ENCODE assay signal across 9 mouse cellular contexts in genomic region chr13:54716916-54717315, GRCm38 (mm10). TPM values are rescaled to one million over a fixed set of nuclear protein-coding genes. Genes with fewer than 3 reads are reported as not detected.
DNase-seq lines count a peak whose midpoint lies in the region; ATAC-seq lines count a peak whose summit lies in the region.
"Had no signal": no experiment of that assay in that cellular context is flagged by ENCODE, and none has a peak within 500 bp of the region (broad histone marks: within the 10 kb centered on the region; RNA-seq: fewer than 3 reads in every experiment).

No protein-coding gene starts in this region.

- DNase-seq in liver (peak; percentile 42), NIH3T3 (ENCODE audit: low read depth) (peak; percentile 78)
- DNase-seq in cerebellum, postnatal 14 days: peak; percentile 85
- peak; percentile 69 to 72 for DNase-seq in left cerebral cortex, postnatal 25 days (ENCODE audit: low spot score in 2 of 2)
- no peak for DNase-seq in yolk sac, embryonic 10.5 days (ENCODE audit: low spot score)

- no peaks in the 10 kb centered on the region; the same call in 1 of the 2 replicates for H3K27me3 ChIP-seq in liver, embryonic 12.5 days (replicated peaks)
- peaks cover 48% of the 10 kb centered on the region for H3K27me3 ChIP-seq in heart, embryonic 12.5 days (replicated peaks)

- no peak overlapping the region for H3K4me2 ChIP-seq in liver, embryonic 12.5 days
- no peak overlapping the region for H3K4me2 ChIP-seq in heart, embryonic 12.5 days

- WGBS in liver, embryonic 12.5 days (ENCODE audit: insufficient replicate concordance): 2% methylated on average over 5 of the region's 5 CpGs
- WGBS in heart, embryonic 12.5 days: 4% methylated on average over 5 of the region's 5 CpGs

- H3K4me1 ChIP-seq in liver, embryonic 12.5 days: no peaks in the 10 kb centered on the region
- no peaks in the 10 kb centered on the region for H3K4me1 ChIP-seq in heart, embryonic 12.5 days (replicated peaks)

- no peaks in the 10 kb centered on the region for H3K36me3 ChIP-seq in liver, embryonic 12.5 days
- no peaks in the 10 kb centered on the region for H3K36me3 ChIP-seq in heart, embryonic 12.5 days

- H3K9ac ChIP-seq in liver, embryonic 12.5 days: no peak overlapping the region
- H3K9ac ChIP-seq in heart, embryonic 12.5 days: no peak overlapping the region

- H3K4me3 ChIP-seq in liver, embryonic 12.5 days: no peak overlapping the region
- no peak overlapping the region for H3K4me3 ChIP-seq in heart, embryonic 12.5 days

- no peak for ATAC-seq in liver, embryonic 12.5 days
- ATAC-seq in heart, embryonic 12.5 days (ENCODE audit: insufficient number of reproducible peaks, low FRiP score): 0 out of 2 replicates have a peak, but pooled peaks have one; percentile 15
- ATAC-seq in neutrophil, adult 5-6 weeks (ENCODE audit: extremely low read depth, insufficient number of reproducible peaks, low FRiP score, poor library complexity, severe bottlenecking): peak; percentile 53; the same call in 1 of the 2 replicates

- no peak overlapping the region for H3K27ac ChIP-seq in liver, embryonic 12.5 days
- no peak overlapping the region for H3K27ac ChIP-seq in heart, embryonic 12.5 days (ENCODE audit: poor library complexity, severe bottlenecking)

- H3K9me3 ChIP-seq in liver, embryonic 12.5 days (replicated peaks): no peaks in the 10 kb centered on the region
- no peaks in the 10 kb centered on the region for H3K9me3 ChIP-seq in heart, embryonic 12.5 days (replicated peaks)

- intact Hi-C loops in left cerebral cortex, postnatal 25 days (cut with DNase I): loop anchor here (2.0 to 5.0 kb wide), 4 partner anchors 42 to 462 kb away; no protein-coding TSS in a partner anchor

RNA-seq across cellular contexts. Expression of gene Cdhr2, which starts 15.7 kb away (rescaled TPM):
- polyA plus RNA-seq in liver, embryonic 12.5 days (2016; fragmentation: Nextera tagmentation; extraction: Ambion mirVana): 7.7 and 9.9 TPM in 2 replicates
- polyA plus RNA-seq in heart, embryonic 12.5 days (2016; fragmentation: Nextera tagmentation; extraction: Ambion mirVana): 0.04 and 0.18 TPM in 2 replicates
- total RNA-seq in left cerebral cortex, postnatal 25 days (2021): under 1 TPM; 0.14 to 0.23 TPM
- not detected in 2 replicates for total RNA-seq in neutrophil, adult 5-6 weeks (2017)
- polyA plus RNA-seq: heart, embryonic 14.5 days had no signal

RNA-seq across cellular contexts. Expression of gene Rnf44, which starts 23.2 kb away (rescaled TPM):
- polyA plus RNA-seq in liver, embryonic 12.5 days (2016; fragmentation: Nextera tagmentation; extraction: Ambion mirVana): 36.8 and 38.4 TPM in 2 replicates
- 60.4 and 62.7 TPM in 2 replicates for polyA plus RNA-seq in heart, embryonic 12.5 days (2016; fragmentation: Nextera tagmentation; extraction: Ambion mirVana)
- total RNA-seq in left cerebral cortex, postnatal 25 days (2021): 100 to 1,000 TPM; 166 to 176 TPM
- 98.7 and 112 TPM in 2 replicates for total RNA-seq in neutrophil, adult 5-6 weeks (2017)

RNA-seq across cellular contexts. Expression of gene Gprin1, which starts 32.8 kb away (rescaled TPM):
- polyA plus RNA-seq in liver, embryonic 12.5 days (2016; fragmentation: Nextera tagmentation; extraction: Ambion mirVana): 0.23 and 0.35 TPM in 2 replicates
- 0.22 and 0.27 TPM in 2 replicates for polyA plus RNA-seq in heart, embryonic 12.5 days (2016; fragmentation: Nextera tagmentation; extraction: Ambion mirVana)
- total RNA-seq in left cerebral cortex, postnatal 25 days (2021): 100 to 1,000 TPM; 120 to 145 TPM
- not detected in 2 replicates for total RNA-seq in neutrophil, adult 5-6 weeks (2017)

RNA-seq across cellular contexts. Expression of gene Sncb, which starts 49.5 kb away (rescaled TPM):
- polyA plus RNA-seq in liver, embryonic 12.5 days (2016; fragmentation: Nextera tagmentation; extraction: Ambion mirVana): not detected in 2 replicates
- 0.18 and 0.37 TPM in 2 replicates for polyA plus RNA-seq in heart, embryonic 12.5 days (2016; fragmentation: Nextera tagmentation; extraction: Ambion mirVana)
- total RNA-seq in left cerebral cortex, postnatal 25 days (2021): 100 to 1,000 TPM; 785 to 906 TPM
- not detected in 2 replicates for total RNA-seq in neutrophil, adult 5-6 weeks (2017)
- polyA plus RNA-seq: heart, embryonic 14.5 days had no signal

Comparison
In these comparisons a context has a peak if more than half of its experiments do, and no peak if none do; other contexts are left out.
1. RNA of gene Gprin1, which starts 32.8 kb away (total RNA-seq): 120 to 145 TPM in left cerebral cortex, postnatal 25 days; not detected in neutrophil, adult 5-6 weeks; every median in the first group is over 100 times any median in the second.